Mouse (Mus musculus) megakaryocyte, embryonic 14.5 days (primary cell): ENCODE data around the gene Nlgn1.

Source experiments
- FLI1 ChIP-seq: IDR thresholded peaks from 2 replicates; pipeline ENCODE4 v1.6.1; 2012; ENCODE audit warnings: low read length, inconsistent platforms, mixed read lengths
- GATA1 ChIP-seq: IDR thresholded peaks from 3 replicates; pipeline ENCODE4 v1.6.1; 2012; ENCODE audit warnings: mixed read lengths, low read length, inconsistent platforms, borderline replicate concordance

DNA sequence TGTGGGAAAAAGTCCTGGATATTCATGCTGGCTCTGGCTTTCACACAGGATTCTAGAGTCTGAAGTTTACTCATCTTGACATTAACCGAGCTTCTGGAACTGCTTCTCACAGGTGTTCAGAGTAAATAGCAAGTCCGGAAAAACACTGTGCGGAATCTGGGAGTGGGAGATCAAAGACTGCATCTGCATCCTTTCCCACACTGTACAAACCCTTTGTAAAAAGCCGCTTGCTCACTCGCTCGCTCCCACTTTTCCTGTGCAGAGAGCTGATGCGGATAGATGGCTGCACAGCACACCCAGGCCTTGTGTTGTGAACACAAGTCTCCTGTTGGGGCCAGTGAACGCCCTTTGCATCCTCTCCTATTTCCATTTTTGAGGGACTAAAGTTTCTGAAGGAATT, 165.5 kb downstream of the Nlgn1 start:
- TF ChIP-seq GATA1 (no peak), FLI1 (no peak)
